Mouse (Mus musculus) thymus, postnatal 25 days (tissue): Measurements from ENCODE around the gene Tbc1d22b.
"Not testable (repeated sequence)": the region's sequence is repeated elsewhere in the genome, so short reads cannot be mapped to it uniquely, and the experiment has no call there.

Source experiments
- DNase-seq: peaks from one replicate; pipeline ENCODE4 v3.0.0; 2022

Tbc1d22b gene

DNA sequence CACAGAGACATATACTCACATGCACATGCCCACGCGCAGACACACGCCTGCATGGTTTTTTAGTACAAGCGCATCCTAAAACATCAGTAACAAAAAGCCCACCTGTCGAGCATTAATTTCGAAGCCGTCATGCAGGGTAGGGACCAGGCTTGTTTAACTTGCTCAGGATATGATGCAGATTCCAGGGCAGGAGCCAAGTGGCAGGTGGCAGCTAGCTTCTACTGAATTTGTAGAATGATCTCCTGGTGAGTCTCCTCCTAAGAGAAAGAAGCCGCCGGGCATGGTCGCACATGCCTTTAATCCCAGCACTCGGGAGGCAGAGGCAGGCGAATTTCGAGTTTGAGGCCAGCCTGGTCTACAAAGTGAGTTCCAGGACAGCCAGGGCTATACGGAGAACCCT, 49.5 kb downstream of the Tbc1d22b start:
- DNase-seq: no peak

DNA sequence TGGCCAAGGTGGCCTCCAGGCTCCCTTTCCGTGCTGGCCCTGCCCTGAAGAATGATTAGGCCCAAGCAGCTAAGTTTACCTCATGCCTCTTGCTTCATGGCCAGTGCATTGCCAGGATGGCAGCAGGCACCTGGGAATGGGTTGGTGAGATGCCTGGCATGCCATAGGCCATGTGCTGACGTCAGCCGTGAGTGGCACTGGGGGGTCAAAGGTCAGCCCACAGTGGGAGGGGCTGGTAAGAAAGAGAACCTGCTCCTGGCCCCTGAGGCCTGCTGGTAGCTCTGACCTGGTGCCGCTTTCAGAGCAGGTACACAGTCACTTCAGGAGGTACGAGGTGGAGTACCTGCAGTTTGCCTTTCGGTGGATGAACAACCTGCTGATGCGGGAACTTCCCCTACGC, 50.0 kb downstream of the Tbc1d22b start:
- no peak for DNase-seq

DNA sequence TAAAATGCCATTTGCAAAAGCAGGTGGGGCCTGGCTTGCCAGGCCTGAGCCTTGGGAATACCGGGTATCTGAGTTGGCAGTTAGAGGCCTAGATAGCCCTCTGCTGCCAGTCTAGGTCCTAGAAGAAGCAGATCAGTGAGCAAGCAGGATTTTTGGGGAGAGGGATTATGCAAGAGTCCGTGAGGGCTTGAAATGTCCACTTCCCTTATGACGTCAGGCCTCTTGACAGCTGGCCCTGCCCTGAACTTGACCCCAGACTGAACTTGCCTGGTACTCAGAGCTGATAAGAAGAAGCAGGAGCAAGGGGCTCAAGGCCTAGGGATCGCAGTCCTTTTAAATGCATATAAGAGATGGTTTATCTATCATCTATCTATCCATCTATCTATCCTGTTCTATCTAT, 51.8 kb downstream of the Tbc1d22b start:
- DNase-seq: no peak

DNA sequence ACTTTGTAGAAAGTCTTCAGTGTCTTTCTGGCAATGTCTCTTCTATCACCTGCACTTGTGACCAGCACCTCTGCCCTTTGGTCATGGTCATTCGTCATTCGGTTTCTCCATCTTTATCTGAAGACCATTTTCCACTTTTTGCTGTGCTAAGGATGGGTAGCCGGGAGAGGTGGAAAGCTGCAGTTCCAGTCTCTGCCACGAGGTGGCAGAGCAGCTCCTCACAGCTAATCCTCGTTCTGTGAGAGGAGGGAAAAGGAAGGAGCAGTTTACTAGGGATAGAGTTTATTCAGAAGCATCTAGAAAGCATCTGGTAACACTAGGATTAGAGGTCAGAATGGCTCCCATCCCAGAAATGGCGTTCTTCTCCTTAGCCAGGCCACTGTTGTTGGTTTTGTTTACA, 53.7 kb downstream of the Tbc1d22b start:
- DNase-seq: peak; percentile 62

DNA sequence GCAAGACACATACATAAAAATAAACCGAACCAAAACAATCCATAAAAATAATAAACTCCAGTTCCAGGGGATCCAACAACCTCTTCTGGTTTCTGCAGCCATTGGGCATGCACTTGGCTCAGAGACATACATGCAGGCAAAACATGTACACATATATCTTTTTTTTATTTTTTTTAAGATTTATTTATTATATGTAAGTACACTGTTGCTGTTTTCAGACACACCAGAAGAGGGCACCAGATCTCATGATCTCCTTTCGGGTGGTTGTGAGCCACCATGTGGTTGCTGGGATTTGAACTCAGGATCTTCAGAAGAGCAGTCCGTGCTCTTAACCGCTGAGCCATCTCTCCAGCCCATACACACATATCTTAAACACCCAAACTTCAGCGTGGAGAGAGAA, 63.9 kb downstream of the Tbc1d22b start:
- DNase-seq: not testable (repeated sequence)

DNA sequence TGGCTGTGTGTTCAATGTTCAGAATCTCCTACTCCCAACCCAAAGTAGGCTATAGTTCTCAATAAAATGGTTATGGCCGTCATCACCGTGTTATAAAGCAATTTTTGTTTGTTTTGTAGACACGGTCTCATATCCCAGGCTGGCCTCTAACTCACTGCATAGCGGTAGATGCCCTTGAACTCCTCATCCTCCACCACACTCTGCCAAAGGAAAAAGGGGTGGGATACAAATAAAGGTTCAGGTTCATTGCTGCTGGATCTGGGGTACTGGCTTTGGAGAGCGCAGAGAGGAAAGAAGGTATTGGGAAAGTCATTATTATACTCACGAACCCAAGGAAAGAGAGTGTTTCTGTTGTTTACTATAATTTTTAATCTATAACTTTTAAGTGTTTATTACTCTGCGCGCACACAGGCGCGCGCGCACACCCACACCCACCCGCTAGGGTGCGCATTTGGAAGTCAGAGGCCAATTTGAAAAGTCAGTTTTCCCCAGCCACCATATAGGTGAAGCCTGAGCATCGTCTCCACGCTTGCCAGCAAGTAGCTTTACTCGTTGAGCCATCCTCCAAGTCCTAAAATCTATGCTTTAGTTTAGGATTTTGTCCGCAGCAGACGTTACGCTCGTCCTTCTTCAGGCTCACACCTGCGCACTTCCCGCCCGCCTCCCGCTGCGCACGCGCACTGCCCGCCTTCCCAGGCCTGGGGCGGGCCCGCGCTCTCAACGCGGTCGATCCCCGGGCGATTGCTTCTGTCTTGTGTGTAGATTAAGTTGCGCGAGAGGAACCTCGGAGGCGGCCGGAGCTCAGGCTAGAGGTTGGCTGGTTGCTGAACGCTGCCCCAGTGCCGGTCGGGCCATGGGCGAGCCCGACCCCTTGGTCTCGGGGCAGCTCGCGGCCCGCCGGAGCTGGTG, 64.8 kb downstream of the Tbc1d22b start, which contains the start of the genes Rnf8 and Gm28043:
TSS of gene Rnf8 (plus strand) at position 676 of the 909 bp plus-strand sequence.
TSS of gene Gm28043 (plus strand) at position 762 of the 909 bp plus-strand sequence.
- DNase-seq: peak; percentile 95

DNA sequence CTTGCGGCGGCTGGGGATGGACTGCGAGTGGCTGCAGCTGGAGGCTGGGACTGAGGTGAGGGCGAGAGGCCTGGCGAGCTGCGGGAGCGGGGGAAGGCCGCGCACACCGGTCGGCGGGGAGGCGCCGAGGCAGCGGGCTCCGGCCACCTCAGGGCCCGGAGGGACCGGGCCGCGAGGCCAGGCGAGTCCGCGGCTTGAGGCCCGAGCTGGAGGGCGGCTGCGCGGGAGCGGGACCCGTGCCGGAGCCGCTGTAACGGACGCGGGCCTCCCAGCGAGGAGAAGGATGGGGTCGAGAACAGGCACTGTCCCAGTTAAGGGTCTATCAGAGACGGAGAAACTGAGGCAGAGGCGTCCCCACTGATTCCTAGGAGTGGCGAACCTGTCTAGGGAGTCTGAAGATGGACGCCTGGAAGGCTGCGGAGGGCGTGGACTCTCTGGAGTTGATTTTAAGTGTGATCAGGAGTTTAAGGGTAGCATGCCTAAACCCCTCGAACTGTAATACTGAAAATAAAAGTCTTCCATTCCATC, 65.5 kb downstream of the Tbc1d22b start:
- no peak for DNase-seq

DNA sequence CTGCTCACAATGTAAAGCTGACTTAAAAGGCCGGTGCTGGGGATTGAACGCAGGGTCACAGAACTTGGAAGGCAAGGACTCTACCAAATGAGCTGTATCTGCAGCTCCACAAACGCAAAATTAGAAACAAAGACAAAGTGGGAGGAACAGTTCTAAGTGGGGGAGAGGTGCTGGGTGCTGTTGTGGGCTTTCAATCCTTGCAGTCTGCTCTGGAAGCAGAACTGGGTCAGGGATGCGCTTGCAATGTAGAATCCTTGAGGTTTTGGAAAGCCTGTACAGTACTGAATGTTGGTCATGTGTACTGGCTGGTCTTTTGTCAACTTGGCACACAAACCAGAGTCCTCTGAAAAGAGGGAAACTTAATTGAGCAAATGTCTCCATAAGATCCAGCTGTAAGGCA, 66.0 kb downstream of the Tbc1d22b start:
- DNase-seq: no peak

DNA sequence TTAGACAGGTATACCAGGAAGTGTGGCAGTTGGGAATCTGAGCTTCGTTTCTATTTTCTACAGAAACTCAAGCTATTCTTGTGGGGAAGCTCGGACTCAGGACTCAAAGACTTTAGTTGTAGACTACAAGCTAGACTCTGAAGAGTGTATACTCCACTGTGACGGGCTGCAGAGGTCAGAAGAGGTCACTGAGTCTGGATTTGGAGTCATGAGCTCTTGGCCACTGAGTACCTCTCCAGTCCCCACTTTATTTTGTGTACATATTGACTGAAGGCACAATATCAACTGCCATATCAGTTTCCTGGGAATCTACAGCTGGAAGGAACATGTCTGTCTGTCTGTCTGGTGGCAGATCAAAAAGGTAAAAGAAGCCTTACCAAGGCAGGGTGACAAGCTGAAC, 69.6 kb downstream of the Tbc1d22b start:
- no peak for DNase-seq

DNA sequence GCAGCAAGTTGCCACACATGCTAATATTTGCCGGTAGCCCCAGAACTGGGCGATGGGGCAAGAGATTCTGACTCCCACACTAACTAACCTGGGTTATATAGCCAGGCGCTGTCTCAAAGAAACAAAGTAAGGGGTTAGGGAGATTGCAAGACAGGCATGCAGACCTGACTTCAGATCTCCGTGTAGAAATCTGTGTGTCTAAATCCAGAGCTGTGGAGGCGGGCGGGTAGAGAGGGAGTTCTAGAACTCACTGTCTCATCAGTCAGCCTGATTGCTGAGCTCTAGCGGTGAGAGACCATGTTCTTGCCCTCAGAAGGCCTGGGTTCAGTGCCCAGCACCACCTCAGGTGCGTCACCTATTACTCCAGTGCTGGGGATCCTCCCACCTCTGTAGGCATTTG, 73.9 kb downstream of the Tbc1d22b start:
- no peak for DNase-seq

GRCm38 (mm10) chr17:29627285-29627684, 77.7 kb downstream of the Tbc1d22b start:
- DNase-seq: no peak

DNA sequence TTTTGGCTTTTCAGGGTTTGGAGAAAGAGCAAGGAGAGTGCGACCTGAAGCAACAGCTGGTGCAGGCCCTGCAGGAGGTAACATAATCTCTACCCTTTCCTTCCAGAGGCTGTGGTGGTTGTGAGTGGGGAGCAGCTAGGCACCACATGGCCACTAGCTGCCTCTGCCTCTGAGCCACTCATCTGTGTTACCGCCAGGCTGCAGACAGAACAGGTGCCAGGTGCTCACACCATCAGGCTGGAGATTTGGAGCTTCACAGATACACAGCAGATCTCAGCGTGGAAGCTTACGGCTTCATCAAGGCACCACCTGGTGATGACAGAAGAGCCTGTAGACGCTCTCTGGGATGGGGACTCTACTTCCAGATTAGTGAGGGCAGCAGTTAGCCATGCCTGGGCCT, 79.4 kb downstream of the Tbc1d22b start:
- no peak for DNase-seq

DNA sequence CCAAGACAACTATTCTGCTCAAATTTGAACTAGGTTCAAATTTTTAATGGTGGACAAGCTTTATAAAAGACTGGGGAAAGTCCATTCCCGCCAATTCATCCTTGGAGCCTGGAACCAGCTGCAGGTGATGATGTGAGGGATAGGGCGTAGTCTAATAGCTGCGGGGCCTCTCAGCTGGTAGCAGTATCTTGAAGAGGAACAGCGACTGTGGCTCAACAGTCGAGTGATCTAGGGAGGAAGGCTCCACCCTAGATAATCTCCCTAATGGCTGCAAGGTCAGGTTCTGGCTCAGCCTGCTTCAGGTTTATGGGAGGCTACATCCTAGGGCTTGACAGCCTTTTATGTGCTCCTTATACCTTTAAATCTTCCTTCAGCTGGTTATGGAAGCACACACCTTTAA, 80.0 kb downstream of the Tbc1d22b start:
- DNase-seq: no peak

DNA sequence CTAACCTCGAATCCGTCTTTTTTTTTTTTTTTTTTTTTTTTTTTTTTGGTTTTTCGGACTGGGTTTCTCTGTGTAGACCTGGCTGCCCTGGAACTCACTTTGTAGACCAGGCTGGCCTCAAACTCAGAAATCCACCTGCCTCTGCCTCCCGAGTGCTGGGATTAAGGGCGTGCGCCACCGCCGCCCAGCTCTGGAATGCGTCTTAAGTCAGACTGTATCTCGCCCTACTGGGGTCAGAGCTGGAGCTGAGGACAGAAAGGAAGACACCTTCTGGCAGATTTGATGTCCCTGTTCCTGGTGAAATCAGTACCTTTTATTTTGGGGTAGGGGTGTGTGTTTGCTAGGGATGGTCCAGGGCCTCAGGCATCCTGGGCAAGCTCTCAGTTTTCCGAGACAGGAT, 82.7 kb downstream of the Tbc1d22b start:
- no peak for DNase-seq

DNA sequence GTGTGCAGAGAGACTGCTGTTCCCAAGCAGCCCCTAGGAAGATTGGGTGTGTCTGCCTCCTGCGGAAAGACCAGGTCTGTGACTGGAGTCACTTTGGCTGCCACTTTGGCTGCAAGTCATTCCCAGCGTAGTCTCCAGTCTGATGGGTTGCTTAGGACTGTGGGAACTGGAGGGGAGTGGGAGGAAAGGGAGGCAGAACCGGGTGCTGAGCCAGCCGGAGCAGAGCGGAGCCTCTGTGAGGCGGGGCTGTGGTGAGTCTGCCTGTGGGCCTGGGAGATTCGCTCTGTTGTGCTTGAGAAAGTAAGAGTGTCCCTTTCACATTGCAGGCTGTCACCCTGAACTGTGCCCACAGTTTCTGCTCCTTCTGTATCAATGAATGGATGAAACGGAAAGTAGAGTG, 85.9 kb downstream of the Tbc1d22b start:
- no peak for DNase-seq

DNA sequence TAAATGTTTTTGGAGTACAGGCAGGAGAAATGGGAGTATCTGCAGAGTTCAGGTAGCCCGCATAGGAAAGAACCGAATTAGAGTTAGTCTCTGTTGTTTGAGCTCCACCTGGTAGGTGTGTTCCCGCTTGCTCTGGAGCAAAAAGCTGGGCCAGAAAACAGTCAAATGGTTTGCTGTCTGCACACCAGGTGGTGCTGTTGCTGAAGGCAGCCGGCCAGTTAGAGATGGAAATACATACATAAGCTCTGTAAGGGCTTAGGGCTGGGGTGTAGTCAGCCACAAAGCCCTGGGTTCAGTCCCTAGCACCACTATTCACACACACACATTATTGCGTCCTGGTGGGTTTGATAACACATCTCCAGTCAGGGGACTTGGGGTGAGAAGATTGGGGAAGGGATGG, 86.5 kb downstream of the Tbc1d22b start:
- peak; percentile 29 for DNase-seq

GRCm38 (mm10) chr17:29637377-29637776, 87.8 kb downstream of the Tbc1d22b start:
- DNase-seq: no peak

DNA sequence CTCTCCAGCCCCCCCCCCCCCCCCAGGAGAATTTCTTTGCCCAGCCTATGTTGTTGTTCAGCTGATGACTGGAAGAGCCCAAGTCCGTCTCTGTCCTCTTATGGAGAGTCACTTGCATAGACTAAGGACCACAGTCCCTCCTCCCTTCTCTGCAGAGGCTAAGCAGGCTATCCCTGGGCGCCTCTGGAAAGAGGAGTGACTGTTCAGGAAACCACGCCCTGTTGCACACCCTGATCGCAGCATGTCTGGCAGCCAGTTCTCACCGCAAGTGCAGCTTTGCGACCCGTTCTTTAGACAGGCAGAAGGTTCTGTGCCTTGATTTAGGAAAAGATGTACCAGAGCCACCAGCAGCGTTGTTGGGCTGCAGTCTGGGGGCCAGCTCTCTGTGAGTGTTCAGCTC, 88.3 kb downstream of the Tbc1d22b start:
- DNase-seq: peak; percentile 15

DNA sequence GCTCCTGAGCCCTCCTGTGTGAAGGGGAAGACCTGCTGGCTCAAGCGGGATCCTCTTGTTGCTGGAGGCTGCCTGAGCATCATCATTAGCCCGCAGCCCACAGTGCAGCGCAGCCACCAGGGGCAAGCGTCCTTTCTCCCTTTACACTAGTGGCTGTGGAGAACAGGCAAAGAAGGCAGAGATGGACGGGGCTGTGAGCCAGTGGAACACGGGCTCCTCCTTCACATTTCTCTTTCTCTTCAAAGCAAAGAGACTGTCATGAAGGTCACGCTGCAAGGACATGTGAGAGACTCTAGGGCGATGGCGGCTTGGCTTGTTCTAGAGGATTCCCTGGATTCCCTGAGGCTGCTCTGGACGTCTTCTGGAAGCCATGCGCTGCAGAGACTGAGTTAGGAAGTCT, 91.4 kb downstream of the Tbc1d22b start:
- no peak for DNase-seq

- DNase-seq: no peak
Measured at GRCm38 (mm10) chr17:29642219-29642618, 92.6 kb downstream of the Tbc1d22b start.
